Mouse (Mus musculus) thymus, adult 18-20 months (tissue): ENCODE data around the gene Furin.

Experiments used
- DNase-seq, 2 experiments: peaks; one replicate each; pipeline ENCODE4 v3.0.0; 2022; ENCODE audit warnings: mixed read lengths in 2 of 2

Gene Furin

GRCm38 (mm10) chr7:80426363-80426762 is 21.1 kb upstream of the Furin start:
- no peak for DNase-seq

- DNase-seq = no peak
These were observed 19.5 kb upstream of the Furin start for GRCm38 (mm10) chr7:80424722-80425121.

GRCm38 (mm10) chr7:80422759-80423480 is 17.7 kb upstream of the Furin start:
- no peak for DNase-seq

GRCm38 (mm10) chr7:80421576-80421975 is 16.3 kb upstream of the Furin start:
- DNase-seq = no peak

- no peak for DNase-seq
These were observed 15.3 kb upstream of the Furin start for GRCm38 (mm10) chr7:80420586-80420985.

GRCm38 (mm10) chr7:80419278-80419677 is 14.0 kb upstream of the Furin start:
- DNase-seq = no peak

GRCm38 (mm10) chr7:80418036-80418435 is 12.8 kb upstream of the Furin start:
- DNase-seq = no peak

- DNase-seq = no peak
These were observed 12.4 kb upstream of the Furin start for GRCm38 (mm10) chr7:80417601-80418000.

GRCm38 (mm10) chr7:80416969-80417368 is 11.7 kb upstream of the Furin start:
- DNase-seq = no peak

GRCm38 (mm10) chr7:80414303-80414855 is 9.1 kb upstream of the Furin start:
- DNase-seq = no peak

GRCm38 (mm10) chr7:80413512-80414302 is 8.5 kb upstream of the Furin start:
- DNase-seq = peak in 1 of 2 experiments; percentile 36

- no peak for DNase-seq
These were observed 7.5 kb upstream of the Furin start for GRCm38 (mm10) chr7:80412781-80413180.

GRCm38 (mm10) chr7:80412279-80412678 is 7.0 kb upstream of the Furin start:
- no peak for DNase-seq

GRCm38 (mm10) chr7:80410380-80410779 is 5.1 kb upstream of the Furin start:
- DNase-seq = no peak

GRCm38 (mm10) chr7:80407712-80408111 is 2.5 kb upstream of the Furin start:
- DNase-seq = no peak

- no peak for DNase-seq
These were observed 950 bp upstream of the Furin start for GRCm38 (mm10) chr7:80406186-80406585.

- DNase-seq = peak in 1 of 2 experiments; percentile 26
These were observed 938 bp downstream of the Furin start for GRCm38 (mm10) chr7:80404101-80404894.

GRCm38 (mm10) chr7:80403551-80403950 is 1.7 kb downstream of the Furin start:
- no peak for DNase-seq

GRCm38 (mm10) chr7:80402651-80403321 is 2.5 kb downstream of the Furin start:
- no peak for DNase-seq

GRCm38 (mm10) chr7:80401860-80402641 is 3.2 kb downstream of the Furin start:
- peak in 1 of 2 experiments; percentile 38 for DNase-seq

GRCm38 (mm10) chr7:80401041-80401859 is 4.0 kb downstream of the Furin start:
- DNase-seq = no peak
